Mouse (Mus musculus): ENCODE data around the gene Kmt5c.

DNA sequence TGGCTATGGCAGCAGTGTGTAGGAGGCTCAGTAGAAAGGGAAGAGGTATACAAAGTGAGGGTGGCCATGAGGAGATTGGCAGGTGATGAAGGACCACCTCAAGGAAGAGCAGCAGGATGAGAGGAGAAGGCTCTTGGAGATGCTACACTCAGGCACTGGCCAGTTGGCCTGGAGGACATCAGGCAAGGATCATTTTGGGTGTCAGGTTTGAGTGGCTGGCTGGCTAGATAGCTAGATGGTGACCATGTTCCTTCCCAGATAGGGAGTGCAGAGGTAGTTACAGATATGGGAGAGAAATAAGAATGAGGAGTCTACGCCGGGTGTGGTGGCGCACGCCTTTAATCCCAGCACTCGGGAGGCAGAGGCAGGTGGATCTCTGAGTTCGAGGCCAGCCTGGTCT lies 5.0 kb downstream of the Kmt5c start:
- TF ChIP-seq CTCF (IDR thresholded peaks at IDR 0.05; ENCODE audit: low read depth, low read length), result no peak
- TF ChIP-seq POLR2A (IDR thresholded peaks at IDR 0.05; ENCODE audit: extremely low read depth, insufficient read depth, low read length), result no peak

Data from liver, adult 2 months (tissue).